Mouse (Mus musculus): ENCODE measurements around the gene Fus.

- no peak for TF ChIP-seq CTCF (IDR thresholded peaks at IDR 0.05; ENCODE audit: low read depth, low read length)
- no peak for TF ChIP-seq POLR2A (IDR thresholded peaks at IDR 0.05; ENCODE audit: borderline replicate concordance, low read depth, low read length)
Observed at GRCm38 (mm10) chr7:127923714-127924113, 43.5 kb upstream of the Fus start.
